Mouse (Mus musculus): ENCODE measurements around the gene Ly6g6d. TPM values are rescaled to one million over a fixed set of nuclear protein-coding genes. Genes with fewer than 3 reads are reported as not detected.

Gene Ly6g6d
- total RNA-seq, 1 experiment, result 1.6 TPM

GRCm38 (mm10) chr17:35060071-35060470 is 17.8 kb downstream of the Ly6g6d start:
- in situ Hi-C loops (cut with MboI; ENCODE audit: low sequenced_read_pairs in 2 of 2, unreplicated experiment in 2 of 2), result no loop called here
- Histone ChIP-seq H3K9ac (ENCODE audit: insufficient read depth, low read depth, low read length, poor library complexity, severe bottlenecking) (peak overlapping the region; percentile 52; the same call in 1 of the 2 replicates), H3K36me3 (ENCODE audit: control insufficient read depth, insufficient read depth, low read length, poor library complexity, severe bottlenecking) (peaks cover 25% of the 10 kb centered on the region), H3K4me1 (ENCODE audit: control insufficient read depth in 2 of 2, insufficient read depth in 2 of 2, low read length in 2 of 2, poor library complexity in 1 of 2) (peaks cover 6 to 34% of the 10 kb centered on the region in 2 experiments), H3K9me3 (ENCODE audit: control insufficient read depth, insufficient read depth, low read depth, low read length) (no peaks in the 10 kb centered on the region), H3K4me3 (ENCODE audit: insufficient read depth in 1 of 2, low read depth in 1 of 2, low read length in 2 of 2, poor library complexity in 1 of 2, severe bottlenecking in 1 of 2) (peak overlapping the region; percentile 86 to 88), H3K27ac (ENCODE audit: insufficient read depth, low read depth, low read length, poor library complexity, severe bottlenecking) (no peak overlapping the region)
- no peak for DNase-seq (ENCODE audit: low read depth, low spot score)
- TF ChIP-seq ZNF384 (IDR thresholded peaks at IDR 0.05; ENCODE audit: low read depth, low read length) (no peak), HCFC1 (IDR thresholded peaks at IDR 0.05; ENCODE audit: borderline replicate concordance, insufficient read depth, low read length) (no peak), CHD2 (IDR thresholded peaks at IDR 0.05; ENCODE audit: low read depth, low read length) (no peak), MAFK (IDR thresholded peaks at IDR 0.05; ENCODE audit: insufficient read depth, low read depth, low read length) (no peak), ZC3H11A (IDR thresholded peaks at IDR 0.05; ENCODE audit: borderline replicate concordance, low read depth, low read length) (no peak)

- Histone ChIP-seq H3K9me3 (ENCODE audit: control insufficient read depth, insufficient read depth, low read depth, low read length) (no peaks in the 10 kb centered on the region), H3K36me3 (ENCODE audit: control insufficient read depth, insufficient read depth, low read length, poor library complexity, severe bottlenecking) (peaks cover 28% of the 10 kb centered on the region)
Measured at GRCm38 (mm10) chr17:35058911-35059892, 18.7 kb downstream of the Ly6g6d start, which contains the start of gene Ddah2. TSS of gene Ddah2 (plus strand) at chr17:35059035.

GRCm38 (mm10) chr17:35058316-35058715 is 19.5 kb downstream of the Ly6g6d start:
- no peak overlapping the region for H3K9ac ChIP-seq (ENCODE audit: insufficient read depth, low read depth, low read length, poor library complexity, severe bottlenecking)

More at GRCm38 (mm10) chr17:35058911-35059892, 18.7 kb downstream of the Ly6g6d start, which contains the start of gene Ddah2:
- peak; percentile 79 for DNase-seq (ENCODE audit: low read depth, low spot score)
- Histone ChIP-seq H3K4me3 (ENCODE audit: insufficient read depth in 1 of 2, low read depth in 1 of 2, low read length in 2 of 2, poor library complexity in 1 of 2, severe bottlenecking in 1 of 2) (peak within 1 kb of the TSS; percentile 86 to 88), H3K4me1 (ENCODE audit: control insufficient read depth in 2 of 2, insufficient read depth in 2 of 2, low read length in 2 of 2, poor library complexity in 1 of 2) (peaks cover 5 to 31% of the 10 kb centered on the region in 2 experiments), H3K9ac (ENCODE audit: insufficient read depth, low read depth, low read length, poor library complexity, severe bottlenecking) (peak within 1 kb of the TSS; percentile 87), H3K27ac (ENCODE audit: insufficient read depth, low read depth, low read length, poor library complexity, severe bottlenecking) (peak within 1 kb of the TSS; percentile 72)
- TF ChIP-seq CHD2 (IDR thresholded peaks at IDR 0.05; ENCODE audit: low read depth, low read length) (no peak), ZNF384 (IDR thresholded peaks at IDR 0.05; ENCODE audit: low read depth, low read length) (no peak), ZC3H11A (IDR thresholded peaks at IDR 0.05; ENCODE audit: borderline replicate concordance, low read depth, low read length) (no peak), MAFK (IDR thresholded peaks at IDR 0.05; ENCODE audit: insufficient read depth, low read depth, low read length) (no peak), HCFC1 (IDR thresholded peaks at IDR 0.05; ENCODE audit: borderline replicate concordance, insufficient read depth, low read length) (no peak)
- in situ Hi-C loops (cut with MboI; ENCODE audit: low sequenced_read_pairs in 2 of 2, unreplicated experiment in 2 of 2), result no loop called here

GRCm38 (mm10) chr17:35057090-35057489 is 20.8 kb downstream of the Ly6g6d start:
- Histone ChIP-seq H3K9ac (ENCODE audit: insufficient read depth, low read depth, low read length, poor library complexity, severe bottlenecking) (no peak overlapping the region), H3K36me3 (ENCODE audit: control insufficient read depth, insufficient read depth, low read length, poor library complexity, severe bottlenecking) (peaks cover 43% of the 10 kb centered on the region), H3K4me1 (ENCODE audit: control insufficient read depth in 2 of 2, insufficient read depth in 2 of 2, low read length in 2 of 2, poor library complexity in 1 of 2) (peaks cover 0 to 30% of the 10 kb centered on the region in 2 experiments), H3K4me3 (ENCODE audit: insufficient read depth in 1 of 2, low read depth in 1 of 2, low read length in 2 of 2, poor library complexity in 1 of 2, severe bottlenecking in 1 of 2) (no peak overlapping the region), H3K9me3 (ENCODE audit: control insufficient read depth, insufficient read depth, low read depth, low read length) (no peaks in the 10 kb centered on the region), H3K27ac (ENCODE audit: insufficient read depth, low read depth, low read length, poor library complexity, severe bottlenecking) (no peak overlapping the region)
- TF ChIP-seq ZC3H11A (IDR thresholded peaks at IDR 0.05; ENCODE audit: borderline replicate concordance, low read depth, low read length) (no peak), CHD2 (IDR thresholded peaks at IDR 0.05; ENCODE audit: low read depth, low read length) (no peak), MAFK (IDR thresholded peaks at IDR 0.05; ENCODE audit: insufficient read depth, low read depth, low read length) (no peak), HCFC1 (IDR thresholded peaks at IDR 0.05; ENCODE audit: borderline replicate concordance, insufficient read depth, low read length) (no peak), ZNF384 (IDR thresholded peaks at IDR 0.05; ENCODE audit: low read depth, low read length) (no peak)
- DNase-seq (ENCODE audit: low read depth, low spot score), result no peak
- in situ Hi-C loops (cut with MboI; ENCODE audit: low sequenced_read_pairs in 2 of 2, unreplicated experiment in 2 of 2), result no loop called here

More at GRCm38 (mm10) chr17:35058316-35058715, 19.5 kb downstream of the Ly6g6d start:
- in situ Hi-C loops (cut with MboI; ENCODE audit: low sequenced_read_pairs in 2 of 2, unreplicated experiment in 2 of 2), result no loop called here
- H3K4me3 ChIP-seq (ENCODE audit: insufficient read depth in 1 of 2, low read depth in 1 of 2, low read length in 2 of 2, poor library complexity in 1 of 2, severe bottlenecking in 1 of 2), result no peak overlapping the region; a peak in 1 of 4 replicates
- no peak for TF ChIP-seq CHD2 (IDR thresholded peaks at IDR 0.05; ENCODE audit: low read depth, low read length)
- no peak for TF ChIP-seq MAFK (IDR thresholded peaks at IDR 0.05; ENCODE audit: insufficient read depth, low read depth, low read length)
- TF ChIP-seq ZC3H11A (IDR thresholded peaks at IDR 0.05; ENCODE audit: borderline replicate concordance, low read depth, low read length), result no peak
- no peak for TF ChIP-seq HCFC1 (IDR thresholded peaks at IDR 0.05; ENCODE audit: borderline replicate concordance, insufficient read depth, low read length)
- TF ChIP-seq ZNF384 (IDR thresholded peaks at IDR 0.05; ENCODE audit: low read depth, low read length), result no peak
- peaks cover 2 to 24% of the 10 kb centered on the region in 2 experiments for H3K4me1 ChIP-seq (ENCODE audit: control insufficient read depth in 2 of 2, insufficient read depth in 2 of 2, low read length in 2 of 2, poor library complexity in 1 of 2)
- no peak for DNase-seq (ENCODE audit: low read depth, low spot score)
- H3K27ac ChIP-seq (ENCODE audit: insufficient read depth, low read depth, low read length, poor library complexity, severe bottlenecking), result no peak overlapping the region
- H3K9me3 ChIP-seq (ENCODE audit: control insufficient read depth, insufficient read depth, low read depth, low read length), result no peaks in the 10 kb centered on the region
- H3K36me3 ChIP-seq (ENCODE audit: control insufficient read depth, insufficient read depth, low read length, poor library complexity, severe bottlenecking), result peaks cover 34% of the 10 kb centered on the region
